Mouse (Mus musculus) heart, postnatal 14 days (tissue): ENCODE results near the gene Ptpn13. TPM values are rescaled to one million over a fixed set of nuclear protein-coding genes. Genes with fewer than 3 reads are reported as not detected.

Experiments used
- DNase-seq, 2 experiments: peaks; one replicate each; pipeline ENCODE4 v3.0.0; 2021 to 2022
- intact Hi-C: fragments of 180-260 bp; cut with DNase I; formaldehyde crosslinking; loops from one replicate; pipeline ENCODE4 v1.15.1; 2025
- total RNA-seq, 2 experiments: library from RNA; stranded (reverse); gene quantifications; 2 replicates each; pipeline ENCODE4 v1.2.3; 2021

The Ptpn13 gene
- total RNA-seq, 2 experiments from 2014 or later = 8.5 to 10.7 TPM

- intact Hi-C loops = no loop called here
- DNase-seq = no peak
These were observed 144.5 kb downstream of the Ptpn13 start for GRCm38 (mm10) chr5:103569446-103569845.

GRCm38 (mm10) chr5:103579680-103580420 is 154.9 kb downstream of the Ptpn13 start:
- DNase-seq = no peak
- intact Hi-C loops = no loop called here

GRCm38 (mm10) chr5:103587219-103587618 is 162.2 kb downstream of the Ptpn13 start:
- intact Hi-C loops = no loop called here

GRCm38 (mm10) chr5:103591846-103592245 is 166.9 kb downstream of the Ptpn13 start:
- intact Hi-C loops = no loop called here
- DNase-seq = peak in 1 of 2 experiments; percentile 29

More at GRCm38 (mm10) chr5:103587219-103587618, 162.2 kb downstream of the Ptpn13 start:
- no peak for DNase-seq

- intact Hi-C loops = no loop called here
- DNase-seq = peak in 1 of 2 experiments; percentile 27
These were observed 167.7 kb downstream of the Ptpn13 start for GRCm38 (mm10) chr5:103592706-103593105.

GRCm38 (mm10) chr5:103593575-103593974 is 168.6 kb downstream of the Ptpn13 start:
- DNase-seq = no peak

GRCm38 (mm10) chr5:103595394-103596226 is 170.6 kb downstream of the Ptpn13 start:
- DNase-seq = no peak
- intact Hi-C loops = no loop called here

More at GRCm38 (mm10) chr5:103593575-103593974, 168.6 kb downstream of the Ptpn13 start:
- intact Hi-C loops = no loop called here

GRCm38 (mm10) chr5:103596467-103597146 is 171.6 kb downstream of the Ptpn13 start:
- intact Hi-C loops = no loop called here
- DNase-seq = no peak

GRCm38 (mm10) chr5:103597604-103598003 is 172.6 kb downstream of the Ptpn13 start:
- DNase-seq = no peak
- intact Hi-C loops = no loop called here

GRCm38 (mm10) chr5:103598264-103598663 is 173.3 kb downstream of the Ptpn13 start:
- intact Hi-C loops = no loop called here
- no peak for DNase-seq

- intact Hi-C loops = no loop called here
These were observed 173.9 kb downstream of the Ptpn13 start for GRCm38 (mm10) chr5:103598881-103599280.

GRCm38 (mm10) chr5:103603115-103603893 is 178.3 kb downstream of the Ptpn13 start:
- DNase-seq = peak; percentile 27 to 38
- intact Hi-C loops = no loop called here

More at GRCm38 (mm10) chr5:103598881-103599280, 173.9 kb downstream of the Ptpn13 start:
- DNase-seq = no peak

- DNase-seq = no peak
- intact Hi-C loops = no loop called here
These were observed 180.7 kb downstream of the Ptpn13 start for GRCm38 (mm10) chr5:103605707-103606106.

- DNase-seq = no peak
- intact Hi-C loops = no loop called here
These were observed 185.2 kb downstream of the Ptpn13 start for GRCm38 (mm10) chr5:103610148-103610547.

GRCm38 (mm10) chr5:103610856-103611472 is 186.0 kb downstream of the Ptpn13 start:
- DNase-seq = no peak
- intact Hi-C loops = no loop called here

- no peak for DNase-seq
- intact Hi-C loops = no loop called here
These were observed 187.3 kb downstream of the Ptpn13 start for GRCm38 (mm10) chr5:103612316-103612715.

- intact Hi-C loops = no loop called here
- no peak for DNase-seq
These were observed 189.4 kb downstream of the Ptpn13 start for GRCm38 (mm10) chr5:103614356-103614755.

- intact Hi-C loops = loop anchor here (5.0 kb wide), 1 partner anchor 40 kb away; the partner anchor contains the start of gene 1700016H13Rik
- no peak for DNase-seq
These were observed 192.2 kb downstream of the Ptpn13 start for GRCm38 (mm10) chr5:103617191-103617590.

GRCm38 (mm10) chr5:103620301-103620973 is 195.4 kb downstream of the Ptpn13 start:
- peak; percentile 31 to 44 for DNase-seq
- intact Hi-C loops = no loop called here
